Mouse (Mus musculus): ENCODE measurements at regions not wholly inside any gene's neighbourhood (a gene's known extent, or its start where the extent isn't known, plus 50 kb on each side); places are given as distances from the start of the nearest gene placed in this dataset.

DNA sequence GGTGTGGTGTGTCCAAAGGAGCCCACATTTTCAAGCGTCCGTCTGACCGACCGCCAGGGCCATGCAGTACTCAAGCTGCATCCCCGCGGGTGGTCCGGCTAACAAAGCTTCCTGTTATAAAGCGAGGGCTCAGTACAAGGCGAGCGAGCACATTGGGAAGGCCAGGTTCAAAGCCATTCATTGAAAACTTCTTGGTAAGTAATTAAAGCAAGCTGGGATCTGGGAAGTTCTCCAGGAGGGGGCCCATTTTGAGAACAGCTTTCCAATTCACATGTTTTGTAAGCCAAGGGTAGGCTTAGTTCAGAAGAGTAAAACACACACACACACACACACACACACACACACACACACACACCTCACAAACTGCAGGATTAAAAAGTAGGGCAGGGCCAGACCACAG is 57.3 kb upstream of the Prep start:
- DNase-seq (ENCODE audit: extremely low read depth, low read depth): no peak

DNA sequence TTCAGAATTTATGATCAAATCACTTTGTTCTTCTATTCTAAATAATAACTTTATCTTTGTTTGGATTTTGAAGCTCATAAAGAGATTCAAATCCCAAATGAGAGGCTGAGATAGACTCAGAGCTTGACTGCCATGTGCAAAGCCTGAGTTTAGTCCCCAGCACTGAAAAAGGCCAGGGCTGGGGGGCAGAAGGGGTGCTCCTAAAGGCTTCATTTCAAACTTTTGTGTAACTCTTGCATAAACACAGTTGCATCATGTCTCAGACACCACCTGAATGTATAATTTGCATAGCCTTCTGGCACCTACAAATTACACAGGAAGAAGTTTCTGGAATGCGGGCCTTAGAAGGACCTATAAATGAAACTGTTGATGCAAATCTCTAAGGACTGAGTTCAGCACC is 57.8 kb upstream of the Prep start:
- DNase-seq (ENCODE audit: extremely low read depth, low read depth): no peak

DNA sequence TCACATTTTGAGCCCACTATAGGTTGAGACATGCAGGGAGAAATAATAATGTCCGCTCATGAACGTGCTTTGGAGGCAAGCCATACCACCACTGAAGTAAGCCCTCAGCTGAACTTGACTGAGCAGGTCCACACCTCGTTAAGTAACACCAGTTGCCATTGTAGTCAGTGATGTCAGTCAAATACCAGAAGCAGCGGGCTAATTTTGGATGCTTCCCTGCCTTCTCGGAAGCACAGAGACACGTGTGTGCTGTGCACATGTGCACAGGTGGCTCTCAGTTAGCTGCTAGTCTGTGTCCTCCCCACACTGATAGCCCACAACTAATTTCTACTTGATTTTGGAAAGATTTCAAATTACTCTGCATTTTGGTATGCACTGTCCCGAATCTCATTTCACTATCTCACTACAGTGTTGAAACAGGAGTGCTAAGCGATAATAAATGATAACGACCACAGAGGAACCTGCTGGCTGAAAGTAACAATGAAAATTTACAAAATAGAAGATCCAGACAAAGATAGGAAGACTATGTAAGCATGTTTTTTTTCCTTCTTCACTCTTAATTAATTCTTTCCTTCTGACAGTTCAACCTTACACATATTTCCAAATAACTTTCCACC is 62.9 kb upstream of the Prep start:
- no peak for DNase-seq (ENCODE audit: extremely low read depth, low read depth)

DNA sequence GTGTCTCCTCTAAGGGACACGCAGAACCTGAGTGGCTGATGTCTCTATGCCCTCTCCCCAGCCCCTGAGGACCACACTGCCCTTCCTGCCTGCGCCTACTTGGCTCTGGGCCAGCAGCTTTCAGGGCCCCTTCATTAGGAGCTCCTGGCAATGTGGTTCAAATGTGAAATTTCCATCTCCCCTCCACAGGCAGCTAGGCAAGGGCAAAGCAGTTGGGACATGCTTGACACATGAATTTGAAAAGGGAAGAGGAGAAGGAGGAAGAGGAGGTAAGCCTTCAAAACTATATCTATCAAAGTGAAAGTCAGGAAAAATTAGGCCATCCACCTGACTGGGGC is 63.7 kb upstream of the Prep start:
- DNase-seq (ENCODE audit: extremely low read depth, low read depth): no peak

DNA sequence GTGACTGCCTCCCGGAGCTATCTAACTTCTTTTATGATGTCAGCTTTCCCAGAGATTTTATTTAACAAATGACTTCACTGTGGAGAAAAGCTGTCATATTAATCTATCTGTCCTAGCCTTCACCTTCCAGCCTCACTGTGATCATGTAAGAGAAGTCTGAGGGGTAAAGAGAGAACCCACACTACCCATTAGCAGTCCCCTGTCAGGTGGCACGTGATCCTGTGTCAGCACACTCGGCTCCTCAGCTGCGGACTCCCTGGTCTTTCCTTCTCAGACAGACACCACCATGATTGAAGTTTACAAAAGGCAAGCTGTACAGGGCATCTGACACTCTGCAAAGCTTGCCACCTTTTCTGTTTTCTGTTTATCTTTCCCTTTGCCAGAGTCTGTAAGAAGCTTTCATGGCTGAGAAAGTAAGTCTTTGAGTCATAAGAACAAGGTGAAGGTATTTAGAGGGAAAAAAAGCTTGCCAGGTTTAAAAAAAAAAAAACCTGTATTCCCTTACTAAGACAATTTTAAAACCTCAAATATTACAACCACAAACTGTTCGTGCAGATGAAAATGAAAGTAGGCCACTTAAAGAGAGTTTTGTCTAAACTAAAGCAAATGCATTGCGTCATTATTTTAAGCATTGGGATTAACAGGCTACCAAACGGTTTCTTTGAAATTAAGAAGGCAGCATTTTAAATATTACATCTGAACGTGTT is 64.2 kb upstream of the Prep start:
- DNase-seq (ENCODE audit: extremely low read depth, low read depth): no peak

DNA sequence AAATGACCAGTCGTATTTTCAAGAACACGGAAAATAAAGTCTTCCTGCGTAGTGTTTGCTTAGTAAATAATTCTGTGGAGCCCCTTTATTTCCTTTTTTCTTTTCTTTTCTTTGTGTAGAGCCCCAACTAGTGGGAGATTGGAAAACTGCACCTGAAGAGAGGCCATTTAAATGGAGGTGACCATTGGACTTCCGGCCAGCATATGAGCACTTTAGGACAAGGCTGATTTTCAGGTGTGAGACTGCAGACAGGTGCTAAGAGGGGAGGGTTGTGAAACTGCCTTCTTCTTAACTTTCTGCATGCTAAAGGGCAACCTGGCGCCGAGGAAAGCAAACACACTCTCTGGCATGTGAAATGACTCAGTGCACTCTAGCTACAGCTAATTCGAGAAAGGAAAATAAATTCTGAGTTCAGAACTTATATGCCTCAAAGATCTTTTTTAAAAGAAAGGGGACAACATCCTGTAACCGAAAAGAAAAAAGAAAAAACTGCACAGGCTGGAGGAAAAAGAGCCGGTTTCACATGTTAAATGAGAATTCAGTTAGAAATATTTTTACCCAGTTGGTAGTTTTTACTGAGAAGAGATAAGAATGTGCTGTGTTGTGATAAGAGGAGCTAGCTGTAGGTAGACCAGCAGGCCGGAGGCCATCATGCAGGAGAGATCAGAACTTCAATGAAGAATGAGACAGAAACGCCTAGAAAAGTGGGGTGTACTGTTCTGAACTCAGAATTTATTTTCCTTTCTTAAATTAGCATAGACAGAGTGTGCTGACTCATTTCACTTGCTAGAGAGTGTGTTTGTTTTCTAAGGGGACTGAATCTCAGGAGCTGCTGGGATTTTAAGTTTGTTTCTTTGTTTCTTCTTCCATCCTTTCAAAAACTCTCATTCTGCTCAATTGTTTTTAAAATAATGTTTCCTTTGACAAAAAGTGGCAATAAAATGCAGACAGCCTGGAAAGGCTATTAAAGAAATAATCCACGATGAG is 65.8 kb upstream of the Prep start:
- DNase-seq (ENCODE audit: extremely low read depth, low read depth): peak; percentile 58

DNA sequence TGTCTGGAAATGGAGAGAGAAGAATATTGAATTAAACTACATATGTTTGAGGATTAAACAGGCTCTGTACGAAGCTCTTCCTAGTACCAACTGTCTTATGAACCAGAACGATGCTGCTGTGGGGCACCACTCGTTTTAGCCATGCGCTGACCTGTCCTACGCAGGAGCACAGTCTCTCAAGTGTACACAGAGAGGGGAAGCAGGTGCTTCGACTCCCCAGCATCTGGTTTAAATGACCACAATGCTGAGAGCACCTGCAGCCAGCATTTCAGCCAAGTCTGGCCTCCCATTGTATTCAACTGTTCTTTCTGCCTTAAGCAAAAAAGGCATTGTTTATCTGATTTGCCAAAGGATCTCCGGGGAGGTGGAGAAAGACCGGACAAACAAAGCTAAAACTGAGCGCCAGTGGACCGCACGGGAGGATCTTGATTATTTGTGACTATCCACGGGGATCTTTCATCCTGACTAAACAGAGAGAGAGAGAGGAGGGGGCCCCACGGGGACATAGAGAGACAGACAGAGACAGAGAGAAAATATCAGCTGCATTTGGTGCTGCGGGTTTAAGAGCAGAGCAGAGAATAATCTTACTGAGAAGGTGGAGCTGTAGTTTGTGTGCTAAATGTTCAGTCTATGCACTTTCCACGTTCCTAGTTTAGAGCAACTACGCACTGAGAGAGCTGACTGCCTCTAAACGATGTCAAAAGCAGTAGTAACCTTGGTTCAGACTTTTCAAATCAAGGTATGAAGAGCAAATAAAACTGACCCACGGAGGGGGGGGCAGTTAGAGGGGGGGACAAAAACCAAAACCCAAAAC is 66.8 kb upstream of the Prep start:
- DNase-seq (ENCODE audit: extremely low read depth, low read depth): no peak

DNA sequence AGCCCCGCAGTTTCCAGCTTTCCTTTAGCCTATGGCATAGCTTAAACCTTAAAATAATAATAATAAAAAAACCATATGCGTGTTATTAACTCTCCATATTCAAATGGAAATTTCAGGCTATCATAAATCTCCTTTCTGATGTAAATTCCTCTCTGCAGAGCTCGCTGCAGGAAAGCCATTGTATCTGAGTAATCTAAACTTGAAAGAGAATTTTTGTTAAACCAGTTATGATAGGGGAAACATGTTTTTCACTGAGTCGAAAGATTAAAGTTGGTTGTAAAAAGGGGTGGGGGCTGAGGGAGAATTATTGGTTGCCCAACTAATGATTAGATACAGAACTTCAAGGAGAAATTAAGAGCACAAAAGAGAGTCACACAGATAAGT is 69.1 kb upstream of the Prep start:
- no peak for DNase-seq (ENCODE audit: extremely low read depth, low read depth)

DNA sequence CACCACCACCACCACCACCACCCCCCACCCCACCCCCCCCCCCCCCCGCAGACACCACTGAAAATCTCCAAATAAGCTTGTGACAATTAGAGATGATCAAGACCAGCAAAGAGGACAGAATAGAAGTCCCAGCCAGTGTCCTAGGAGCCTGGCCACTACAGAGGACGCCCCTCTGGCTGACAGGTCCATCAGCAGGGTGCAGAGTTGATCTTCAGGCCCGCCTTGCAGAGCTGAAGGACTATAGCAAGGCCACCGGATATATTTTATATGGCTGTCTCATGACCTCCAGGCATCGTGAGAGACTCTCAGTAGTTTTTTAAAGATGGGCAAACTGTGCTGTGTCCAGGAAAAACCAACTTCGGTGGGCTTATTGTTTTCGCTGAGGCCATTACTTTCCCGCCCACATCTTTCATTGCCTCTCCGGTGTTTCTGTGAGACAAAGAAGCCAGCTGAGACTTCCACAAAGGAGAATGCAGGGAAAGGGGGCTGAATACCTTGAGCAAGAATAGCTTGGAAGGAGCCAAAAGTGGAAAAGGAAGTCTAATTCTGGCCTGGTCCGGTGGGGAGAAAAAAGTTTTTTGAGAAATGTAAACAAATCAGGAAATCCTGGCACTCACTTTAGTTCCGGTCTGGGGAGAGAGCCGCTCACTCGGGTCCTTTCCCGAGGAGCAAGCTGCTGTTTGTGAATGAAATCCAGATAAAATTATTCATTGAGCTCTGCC is 69.7 kb upstream of the Prep start:
- DNase-seq (ENCODE audit: extremely low read depth, low read depth): no peak

DNA sequence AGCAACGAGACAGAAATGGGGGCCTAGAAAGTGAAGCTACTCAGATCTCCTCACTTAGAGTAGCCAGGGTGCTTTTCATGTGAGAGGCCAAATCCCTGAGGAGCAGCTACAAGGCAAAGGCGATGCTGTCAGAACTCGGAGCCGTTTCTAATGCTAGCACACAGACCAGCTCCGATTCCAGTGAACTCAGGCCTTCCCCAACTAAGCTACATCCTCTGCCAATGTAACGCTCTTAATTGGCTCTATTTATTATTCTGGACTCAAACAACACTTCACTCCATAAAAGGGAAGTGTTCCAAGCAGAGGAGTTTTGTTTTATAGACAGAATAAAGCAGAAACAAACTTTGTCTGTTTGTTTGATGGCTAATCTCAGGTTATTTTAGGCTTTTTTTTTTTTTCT is 71.2 kb upstream of the Prep start:
- no peak for DNase-seq (ENCODE audit: extremely low read depth, low read depth)

DNA sequence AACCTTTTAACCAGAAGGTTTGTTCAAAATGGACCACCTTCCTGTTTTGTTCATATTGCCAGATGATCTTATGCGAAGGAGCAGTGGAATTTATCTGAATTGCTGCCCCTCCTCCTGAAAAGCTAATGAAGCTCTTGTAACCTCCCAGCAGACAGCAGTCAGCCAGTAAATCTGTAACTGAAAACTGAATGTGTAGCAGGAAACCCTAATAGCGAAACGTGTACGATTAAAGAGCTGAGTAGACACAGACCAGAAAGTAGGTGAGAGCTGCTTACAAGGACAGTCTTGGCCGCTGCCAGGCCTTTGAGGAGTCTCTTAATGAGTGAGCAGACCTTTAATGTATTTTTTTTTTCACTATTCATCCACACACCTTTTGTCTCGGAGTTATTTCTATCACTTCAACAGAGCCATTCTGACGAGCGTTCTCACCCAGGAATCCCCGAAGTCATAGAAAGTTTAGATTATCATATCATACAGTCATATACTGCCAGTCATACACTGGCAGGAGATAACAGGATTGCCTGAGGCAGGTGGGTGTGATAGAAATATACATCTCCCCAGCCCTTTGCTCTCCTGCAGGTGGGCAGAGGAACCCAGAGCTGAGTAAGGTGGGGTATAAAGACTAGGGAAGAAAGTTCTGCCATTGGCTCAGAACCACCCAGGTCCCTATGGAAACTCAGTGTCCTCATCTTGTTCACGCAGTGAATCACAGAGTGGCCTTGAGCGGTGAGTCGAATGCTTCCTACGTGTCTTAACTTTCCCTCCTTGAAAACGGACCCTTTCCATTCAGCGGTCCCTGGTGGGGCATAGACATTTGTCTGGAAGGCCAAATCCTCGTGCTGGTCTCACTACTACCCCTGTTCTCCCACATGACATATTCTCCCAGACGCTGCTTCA is 72.4 kb upstream of the Prep start:
- DNase-seq (ENCODE audit: extremely low read depth, low read depth): no peak

DNA sequence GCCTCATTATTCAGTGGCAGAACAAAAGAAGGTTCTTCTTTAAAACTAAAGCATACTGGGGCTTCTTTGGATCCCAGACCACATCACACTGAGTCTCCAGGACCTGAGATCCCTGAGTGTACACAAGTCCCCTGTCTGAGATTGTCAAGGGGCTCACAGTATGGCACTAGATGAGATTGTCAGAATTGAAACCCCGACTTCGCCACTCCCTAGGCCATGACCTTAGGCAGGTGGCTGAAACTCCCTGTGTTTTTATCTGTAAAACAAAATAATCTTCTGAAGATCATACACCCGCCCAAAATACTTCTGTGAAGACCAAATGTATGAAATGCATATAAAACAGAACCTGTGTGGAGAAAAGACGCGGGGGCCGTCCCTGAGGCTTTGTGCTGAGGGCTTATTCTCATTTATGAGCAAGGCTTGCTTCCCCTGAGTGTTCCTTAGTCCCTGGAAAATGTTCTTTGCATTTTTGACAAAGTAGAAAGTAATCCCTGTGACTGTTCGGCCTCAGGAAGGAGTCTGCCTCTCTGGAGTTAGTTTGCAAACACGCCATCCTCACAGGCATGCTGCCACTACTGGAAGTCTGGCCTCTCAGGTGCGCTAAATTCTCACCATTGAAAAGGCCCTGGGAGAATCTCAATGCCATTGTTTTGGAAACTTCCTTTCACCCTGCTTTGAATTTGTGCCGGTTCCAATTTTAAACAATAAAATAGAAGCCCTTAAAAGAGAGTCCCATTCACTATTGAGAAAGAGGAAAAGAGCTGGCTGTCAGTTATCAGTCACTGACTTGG is 73.3 kb upstream of the Prep start:
- no peak for DNase-seq (ENCODE audit: extremely low read depth, low read depth)

DNA sequence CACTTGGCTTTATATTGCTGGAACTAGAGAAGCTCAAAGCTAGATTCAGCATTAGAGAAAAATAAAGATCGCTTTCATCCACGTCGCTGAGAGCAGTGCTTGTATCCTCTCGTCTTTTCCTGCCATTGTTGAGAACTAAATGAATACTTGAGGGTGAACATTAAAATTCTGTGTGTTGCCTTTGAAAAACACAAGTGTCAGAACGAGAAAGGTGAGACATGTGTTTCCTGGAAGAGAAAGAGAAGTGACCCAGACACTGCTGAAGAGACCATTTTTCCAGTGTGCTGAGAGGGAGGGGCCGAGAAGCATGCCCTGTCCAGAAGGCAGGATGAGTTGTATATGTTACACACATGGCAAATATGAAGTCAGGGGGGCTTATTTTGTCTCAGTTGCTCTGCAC is 77.5 kb upstream of the Prep start:
- DNase-seq (ENCODE audit: extremely low read depth, low read depth): no peak

DNA sequence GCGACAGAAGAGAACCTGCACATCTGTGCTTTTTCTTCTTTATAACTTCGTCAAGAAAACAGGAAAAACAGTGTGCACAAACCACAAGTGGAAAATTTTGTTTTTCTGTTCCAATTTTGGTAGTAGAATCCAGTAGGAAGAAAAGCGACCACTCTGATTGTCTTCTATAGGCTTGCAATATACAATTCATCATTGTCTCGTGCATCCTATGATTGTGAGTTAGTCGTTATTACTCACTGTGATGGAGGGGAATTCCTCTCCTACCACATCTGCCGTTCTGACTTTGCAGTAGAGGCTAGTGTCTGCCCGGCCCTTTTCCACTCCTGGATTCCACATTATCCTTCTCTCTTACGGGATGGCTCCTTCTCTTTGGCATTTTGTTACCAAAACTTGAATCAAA is 78.2 kb upstream of the Prep start:
- DNase-seq (ENCODE audit: extremely low read depth, low read depth): no peak

DNA sequence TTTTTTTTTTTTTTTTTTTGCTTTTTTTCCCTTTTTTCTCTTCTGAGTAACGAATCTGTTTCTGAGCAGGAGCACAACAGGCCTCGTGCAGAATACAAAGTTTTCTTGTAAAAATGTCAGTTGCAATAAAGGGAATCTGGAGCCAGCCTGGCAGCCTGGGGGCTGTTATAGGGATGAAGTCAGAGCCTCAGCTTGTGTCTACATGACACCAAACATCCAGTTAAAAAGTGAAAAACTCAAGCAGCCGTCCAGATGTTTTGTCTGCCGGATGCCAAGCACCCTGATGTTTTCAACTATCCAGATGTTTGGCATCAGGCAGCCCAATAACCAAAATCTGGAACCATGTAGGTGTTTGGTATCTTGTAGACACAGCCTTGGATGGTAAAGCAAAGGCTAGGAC is 79.4 kb upstream of the Prep start:
- DNase-seq (ENCODE audit: extremely low read depth, low read depth): no peak

DNA sequence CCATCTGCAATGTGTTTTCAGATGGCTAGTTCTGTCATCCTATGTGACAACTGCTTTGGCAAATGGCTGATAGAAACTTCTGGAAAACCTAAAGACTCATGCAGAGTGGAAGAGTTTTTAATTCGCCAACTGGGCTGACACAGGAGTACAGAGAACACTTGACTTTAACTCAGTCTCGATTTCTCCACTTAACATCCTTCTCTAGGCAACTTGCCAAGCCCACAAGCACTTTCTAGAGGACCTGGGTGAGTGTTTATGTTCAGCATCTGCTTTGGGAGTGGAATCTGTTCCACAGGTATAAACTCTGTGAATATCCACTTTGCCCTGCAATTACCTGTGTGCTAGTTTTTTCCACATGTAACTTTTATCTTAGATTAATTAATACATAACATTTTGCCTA is 85.1 kb upstream of the Prep start:
- DNase-seq (ENCODE audit: extremely low read depth, low read depth): no peak

DNA sequence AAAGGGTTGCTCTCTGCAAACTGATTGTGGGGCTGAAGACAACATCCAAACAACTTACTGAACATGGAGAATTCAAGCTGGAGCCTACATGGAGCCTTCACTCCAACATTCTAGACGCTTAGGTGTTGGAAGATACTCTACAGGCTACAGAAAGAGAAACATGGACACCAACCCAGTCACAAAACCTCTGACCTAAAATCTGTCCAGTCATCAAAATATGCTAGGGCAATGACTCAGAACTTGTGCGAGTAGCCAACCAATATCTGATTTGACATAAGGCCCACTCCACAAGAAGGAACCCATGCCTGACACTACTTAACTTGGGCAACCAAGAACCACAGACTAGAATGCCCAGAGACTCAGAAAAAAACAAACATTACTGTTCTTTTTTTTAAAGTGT is 90.2 kb upstream of the Prep start:
- no peak for DNase-seq (ENCODE audit: extremely low read depth, low read depth)

DNA sequence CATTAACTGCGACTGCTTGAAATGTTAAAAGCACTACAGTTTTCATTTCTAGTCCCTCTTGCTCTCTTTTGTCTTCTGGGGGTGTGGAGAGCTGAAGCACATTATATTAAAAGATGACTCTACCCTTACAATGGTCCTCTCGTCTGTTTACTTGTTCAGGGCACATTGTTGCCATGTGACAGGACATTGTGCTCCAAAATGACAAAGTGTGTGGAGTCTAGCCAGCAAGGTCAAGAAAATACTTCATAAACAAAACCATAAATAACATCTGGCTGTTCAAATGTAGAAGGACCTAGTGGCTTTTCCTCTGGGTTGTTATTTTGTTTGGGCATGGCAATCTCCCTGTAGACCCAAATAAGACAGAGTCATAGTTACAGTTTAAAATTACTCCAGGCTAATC is 95.1 kb upstream of the Prep start:
- no peak for DNase-seq (ENCODE audit: extremely low read depth, low read depth)

DNA sequence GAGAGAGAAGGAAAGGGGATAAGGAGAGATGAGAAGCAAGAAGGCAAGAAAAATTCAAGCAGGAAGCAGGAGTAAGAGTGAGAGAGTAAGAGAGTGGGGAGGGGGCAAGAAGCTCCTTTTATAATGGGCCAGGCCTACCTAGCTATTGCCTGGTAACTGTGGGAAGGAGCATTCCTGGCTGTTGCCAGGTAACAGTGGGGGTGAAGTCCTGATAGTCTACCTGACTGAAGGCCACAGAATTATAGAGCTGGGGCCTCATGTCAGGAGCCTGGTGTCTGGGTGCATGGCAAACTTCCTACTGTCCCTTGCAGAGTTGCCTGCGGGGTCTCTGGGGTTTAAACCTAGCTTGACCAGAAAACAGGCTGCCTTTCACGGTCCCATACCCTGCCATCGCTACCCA is 107.0 kb upstream of the Prep start:
- no peak for DNase-seq (ENCODE audit: extremely low read depth, low read depth)

Data from MEL-GATA-1-ER (cell line).